Mouse (Mus musculus) macrophage (primary cell): Measurements from ENCODE around the gene Inpp1. TPM values are rescaled to one million over a fixed set of nuclear protein-coding genes. Genes with fewer than 3 reads are reported as not detected.

Experiments used
- H3K27ac ChIP-seq: fragments of 350-480 bp; formaldehyde crosslinking; 2 replicates; pipeline ENCODE4 v1.9.0; 2021
- H3K36me3 ChIP-seq: fragments of 350-480 bp; formaldehyde crosslinking; 2 replicates; pipeline ENCODE4 v1.9.0; 2021; ENCODE audit errors: inconsistent target
- H3K4me3 ChIP-seq: fragments of 350-480 bp; formaldehyde crosslinking; 2 replicates; pipeline ENCODE4 v1.9.0; 2021; ENCODE audit errors: inconsistent target
- H3K79me2 ChIP-seq: fragments of 350-480 bp; formaldehyde crosslinking; 2 replicates; pipeline ENCODE4 v1.9.0; 2021; ENCODE audit errors: inconsistent target
- WGBS: methylation state at CpG from one replicate; pipeline ENCODE4 v1.1.7; 2026; ENCODE audit warnings: inconsistent platforms; ENCODE audit not compliant: missing documents; 5-methylcytosine and 5-hydroxymethylcytosine counted together
- polyA plus RNA-seq: library from polyadenylated mRNA; stranded (reverse); fragments of 250-400 nt; gene quantifications from 3 replicates; pipeline ENCODE4 v1.2.4, GENCODE M21; 2018; ENCODE audit warnings: inconsistent platforms

Inpp1 gene
- polyA plus RNA-seq, 1 experiment from 2014 or later = 13.9 TPM

GRCm38 (mm10) chr1:52753828-52754227 lies 63.7 kb downstream of the Inpp1 start:
- Histone ChIP-seq H3K4me3 (no peak overlapping the region), H3K36me3 (no peaks in the 10 kb centered on the region), H3K27ac (no peak overlapping the region), H3K79me2 (no peaks in the 10 kb centered on the region)
- 73% methylated on average over 2 of the region's 2 CpGs for WGBS

GRCm38 (mm10) chr1:52752706-52753105 lies 64.8 kb downstream of the Inpp1 start:
- WGBS = 63% methylated on average over 3 of the region's 3 CpGs

GRCm38 (mm10) chr1:52751634-52752033 lies 65.9 kb downstream of the Inpp1 start:
- Histone ChIP-seq H3K4me3 (no peak overlapping the region), H3K36me3 (no peaks in the 10 kb centered on the region), H3K27ac (no peak overlapping the region), H3K79me2 (no peaks in the 10 kb centered on the region)
- WGBS = 86% methylated on average over 1 of the region's 1 CpGs

More at GRCm38 (mm10) chr1:52752706-52753105, 64.8 kb downstream of the Inpp1 start:
- H3K36me3 ChIP-seq = no peaks in the 10 kb centered on the region
- H3K27ac ChIP-seq = no peak overlapping the region
- H3K79me2 ChIP-seq = no peaks in the 10 kb centered on the region
- H3K4me3 ChIP-seq = no peak overlapping the region

- WGBS = 100% methylated on average over 1 of the region's 1 CpGs
- H3K4me3 ChIP-seq = no peak overlapping the region
- H3K27ac ChIP-seq = no peak overlapping the region
- H3K79me2 ChIP-seq = no peaks in the 10 kb centered on the region
- no peaks in the 10 kb centered on the region for H3K36me3 ChIP-seq
These were observed 67.5 kb downstream of the Inpp1 start for GRCm38 (mm10) chr1:52749978-52750377.

GRCm38 (mm10) chr1:52748260-52748659 lies 69.2 kb downstream of the Inpp1 start:
- Histone ChIP-seq H3K79me2 (no peaks in the 10 kb centered on the region), H3K27ac (no peak overlapping the region), H3K36me3 (no peaks in the 10 kb centered on the region), H3K4me3 (no peak overlapping the region)
- WGBS = 20% methylated on average over 3 of the region's 3 CpGs

GRCm38 (mm10) chr1:52742567-52742966 lies 74.9 kb downstream of the Inpp1 start:
- no peaks in the 10 kb centered on the region for H3K36me3 ChIP-seq
- H3K4me3 ChIP-seq = no peak overlapping the region
- no peak overlapping the region for H3K27ac ChIP-seq
- 98% methylated on average over 5 of the region's 5 CpGs for WGBS
- H3K79me2 ChIP-seq = no peaks in the 10 kb centered on the region

Other genes with a start within 250 kb of the Inpp1 start
- 1.1 to 3.0 TPM (median 2.4 TPM) in 3 replicates for gene Nemp2, start 187.0 kb downstream of the Inpp1 start, polyA plus RNA-seq
- 21.9 to 30.0 TPM (median 28.6 TPM) in 3 replicates for gene Mfsd6, start 90.2 kb downstream of the Inpp1 start, polyA plus RNA-seq
- gene Hibch, start 27.2 kb upstream of the Inpp1 start, polyA plus RNA-seq = 10.5 to 28.5 TPM (median 18.1 TPM) in 3 replicates
- not detected in 3 replicates for gene 1700019D03Rik, start 202.5 kb upstream of the Inpp1 start, polyA plus RNA-seq
- gene Mstn, start 244.0 kb upstream of the Inpp1 start, polyA plus RNA-seq = not detected in 3 replicates